In the genomic region with DNA sequence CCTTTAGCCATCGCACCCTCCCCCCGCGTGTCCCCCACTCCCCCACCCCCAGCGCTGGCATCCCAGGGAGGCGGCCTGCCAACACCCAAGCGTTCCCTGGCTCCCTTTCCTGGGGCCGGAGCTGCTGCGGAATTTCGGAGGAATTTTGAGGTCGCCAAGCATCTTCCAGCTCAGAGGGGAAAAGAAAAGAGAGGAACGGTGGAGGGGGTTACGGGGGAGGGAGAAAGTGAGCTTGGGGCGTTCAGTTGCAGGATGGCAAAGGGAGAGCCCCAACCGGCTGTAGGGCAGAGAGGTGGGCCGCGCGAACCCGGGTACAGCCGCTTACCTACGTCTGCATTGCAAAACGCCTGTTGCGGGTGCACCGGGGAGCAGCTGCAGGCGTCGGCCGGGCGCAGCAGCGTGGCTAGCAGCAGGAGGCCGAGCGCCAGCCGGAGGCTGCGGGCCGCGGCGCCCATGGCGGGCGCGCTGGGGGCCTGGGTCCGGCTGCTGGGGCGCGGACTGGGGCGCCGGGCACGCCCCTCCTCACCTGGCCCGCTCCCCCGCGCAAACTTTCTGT, we compare ENCODE assay signal across 8 mouse cellular contexts. TPM values are rescaled to one million over a fixed set of nuclear protein-coding genes. Genes with fewer than 3 reads are reported as not detected.
DNase-seq lines count a peak whose midpoint lies in the region; ATAC-seq and TF ChIP-seq lines count a peak whose summit lies in the region.

No protein-coding gene starts in this region.

- no peaks in the 10 kb centered on the region for H3K9me3 ChIP-seq in hindbrain, embryonic 10.5 days
- H3K9me3 ChIP-seq in liver, embryonic 16.5 days (replicated peaks; ENCODE audit: control insufficient read depth, low read length), result no peaks in the 10 kb centered on the region
- no peaks in the 10 kb centered on the region for H3K9me3 ChIP-seq in neural tube, embryonic 15.5 days (replicated peaks)

- peaks cover 6% of the 10 kb centered on the region for H3K27me3 ChIP-seq in hindbrain, embryonic 10.5 days (ENCODE audit: insufficient read depth, poor library complexity, severe bottlenecking)
- peaks cover 30% of the 10 kb centered on the region for H3K27me3 ChIP-seq in liver, embryonic 16.5 days (ENCODE audit: control insufficient read depth, insufficient read depth, low read depth, low read length)
- no peaks in the 10 kb centered on the region for H3K27me3 ChIP-seq in neural tube, embryonic 15.5 days (replicated peaks)

- peak overlapping the region; percentile 74 for H3K4me3 ChIP-seq in brown adipose tissue, adult 24 weeks (ENCODE audit: insufficient read depth, low read depth, low read length)
- H3K4me3 ChIP-seq in embryonic fibroblast, embryonic 13.5 days (ENCODE audit: insufficient read depth, low read length), result peak overlapping the region; percentile 74
- peak overlapping the region; percentile 75 for H3K4me3 ChIP-seq in hindbrain, embryonic 10.5 days
- H3K4me3 ChIP-seq in liver, embryonic 16.5 days (ENCODE audit: low read depth, low read length), result peak overlapping the region; percentile 59
- peak overlapping the region; percentile 84 for H3K4me3 ChIP-seq in neural tube, embryonic 15.5 days (replicated peaks)

- 0 out of 2 replicates have a peak, but pooled peaks cover 5% of the 10 kb centered on the region for H3K36me3 ChIP-seq in hindbrain, embryonic 10.5 days
- H3K36me3 ChIP-seq in liver, embryonic 16.5 days (ENCODE audit: control insufficient read depth, insufficient read depth), result no peaks in the 10 kb centered on the region
- H3K36me3 ChIP-seq in neural tube, embryonic 15.5 days, result no peaks in the 10 kb centered on the region

- WGBS in hindbrain, embryonic 10.5 days, result under 1% methylated on average over 47 of the region's 47 CpGs
- 1% methylated on average over 44 of the region's 47 CpGs for WGBS in liver, embryonic 16.5 days (ENCODE audit: insufficient replicate concordance)
- WGBS in neural tube, embryonic 15.5 days, result 0% methylated on average over 44 of the region's 47 CpGs

- peak; percentile 54 for DNase-seq in right cerebral cortex, postnatal 14 days
- no peak for DNase-seq in right cerebral cortex, adult 18-20 months
- DNase-seq in hindbrain, embryonic 10.5 days (ENCODE audit: low spot score), result peak; percentile 56
- no peak for DNase-seq in left cerebral cortex, postnatal 4 days

- peak overlapping the region; percentile 45; the same call in 1 of the 2 replicates for H3K9ac ChIP-seq in liver, embryonic 16.5 days (ENCODE audit: low read depth, low read length)
- H3K9ac ChIP-seq in neural tube, embryonic 15.5 days (replicated peaks), result peak overlapping the region; percentile 92

- H3K27ac ChIP-seq in brown adipose tissue, adult 24 weeks (replicated peaks; ENCODE audit: low read depth, low read length), result no peak overlapping the region
- peak overlapping the region; percentile 82 for H3K27ac ChIP-seq in embryonic fibroblast, embryonic 13.5 days (ENCODE audit: insufficient read depth, low read length)
- peak overlapping the region; percentile 96 for H3K27ac ChIP-seq in hindbrain, embryonic 10.5 days
- H3K27ac ChIP-seq in liver, embryonic 16.5 days (ENCODE audit: low read length), result no peak overlapping the region
- peak overlapping the region; percentile 88 for H3K27ac ChIP-seq in neural tube, embryonic 15.5 days (replicated peaks)

- H3K4me1 ChIP-seq in brown adipose tissue, adult 24 weeks (ENCODE audit: control insufficient read depth, insufficient read depth, insufficient read length, low read length), result no peaks in the 10 kb centered on the region
- peaks cover 22% of the 10 kb centered on the region; the same call in 1 of the 2 replicates for H3K4me1 ChIP-seq in embryonic fibroblast, embryonic 13.5 days (ENCODE audit: control insufficient read depth, insufficient read depth, low read length)
- H3K4me1 ChIP-seq in hindbrain, embryonic 10.5 days (replicated peaks), result peaks cover 37% of the 10 kb centered on the region
- no peaks in the 10 kb centered on the region; the same call in none of the 2 replicates for H3K4me1 ChIP-seq in liver, embryonic 16.5 days (ENCODE audit: control insufficient read depth, low read depth, low read length)
- peaks cover 41% of the 10 kb centered on the region for H3K4me1 ChIP-seq in neural tube, embryonic 15.5 days

- ATAC-seq in liver, embryonic 16.5 days (ENCODE audit: low read depth), result 0 out of 2 replicates have a peak, but pooled peaks have one; percentile 7
- ATAC-seq in neural tube, embryonic 15.5 days (ENCODE audit: low FRiP score), result peak; percentile 62

- peak overlapping the region; percentile 71 for H3K4me2 ChIP-seq in liver, embryonic 16.5 days (ENCODE audit: low read depth, low read length)
- peak overlapping the region; percentile 90 for H3K4me2 ChIP-seq in neural tube, embryonic 15.5 days

- intact Hi-C loops in left cerebral cortex, postnatal 4 days (cut with DNase I), result loop anchor here (5.0 kb wide), 1 partner anchor 37 kb away; no protein-coding TSS in a partner anchor

- no peak for TF ChIP-seq CTCF in embryonic fibroblast, embryonic 13.5 days (IDR thresholded peaks at IDR 0.05; ENCODE audit: borderline replicate concordance, insufficient read depth, low read length)

- TF ChIP-seq POLR2A in embryonic fibroblast, embryonic 13.5 days (IDR thresholded peaks at IDR 0.05; ENCODE audit: low read depth, low read length), result no peak

RNA-seq across cellular contexts. Expression of a gene that starts 0.8 kb away (rescaled TPM):
- polyA plus RNA-seq in brown adipose tissue, adult 24 weeks (2012; ENCODE audit: insufficient read depth, insufficient read length, missing spikeins), result 46.0 and 69.1 TPM in 2 replicates
- polyA plus RNA-seq in embryonic fibroblast, embryonic 13.5 days (2011; ENCODE audit: insufficient read length, low read depth, missing spikeins), result 967 and 1,083 TPM in 2 replicates
- polyA plus RNA-seq in hindbrain, embryonic 10.5 days (2016; fragmentation: Nextera tagmentation; extraction: Ambion mirVana), result 28.6 and 36.3 TPM in 2 replicates
- polyA plus RNA-seq in liver, embryonic 16.5 days (2015; fragmentation: Nextera tagmentation; extraction: Ambion mirVana), result 5.1 and 6.1 TPM in 2 replicates
- 84.6 and 86.6 TPM in 2 replicates for polyA plus RNA-seq in neural tube, embryonic 15.5 days (2015; fragmentation: Nextera tagmentation; extraction: Ambion mirVana)
- total RNA-seq in left cerebral cortex, postnatal 4 days (2021), result 100 to 1,000 TPM; 273 to 295 TPM

RNA-seq across cellular contexts. Expression of a gene that starts 12.4 kb away (rescaled TPM):
- not detected in 2 replicates for polyA plus RNA-seq in brown adipose tissue, adult 24 weeks (2012; ENCODE audit: insufficient read depth, insufficient read length, missing spikeins)
- 5.2 and 6.1 TPM in 2 replicates for polyA plus RNA-seq in embryonic fibroblast, embryonic 13.5 days (2011; ENCODE audit: insufficient read length, low read depth, missing spikeins)
- 0.19 and 0.21 TPM in 2 replicates for polyA plus RNA-seq in hindbrain, embryonic 10.5 days (2016; fragmentation: Nextera tagmentation; extraction: Ambion mirVana)
- not detected in 2 replicates for polyA plus RNA-seq in liver, embryonic 16.5 days (2015; fragmentation: Nextera tagmentation; extraction: Ambion mirVana)
- polyA plus RNA-seq in neural tube, embryonic 15.5 days (2015; fragmentation: Nextera tagmentation; extraction: Ambion mirVana), result 0.18 and 0.37 TPM in 2 replicates
- total RNA-seq in left cerebral cortex, postnatal 4 days (2021), result 1 to 10 TPM; 2.8 to 3.9 TPM

RNA-seq across cellular contexts. Expression of a gene that starts 47.2 kb away (rescaled TPM):
- 86.8 and 88.8 TPM in 2 replicates for polyA plus RNA-seq in brown adipose tissue, adult 24 weeks (2012; ENCODE audit: insufficient read depth, insufficient read length, missing spikeins)
- 116 and 144 TPM in 2 replicates for polyA plus RNA-seq in embryonic fibroblast, embryonic 13.5 days (2011; ENCODE audit: insufficient read length, low read depth, missing spikeins)
- 1.8 and 2.0 TPM in 2 replicates for polyA plus RNA-seq in hindbrain, embryonic 10.5 days (2016; fragmentation: Nextera tagmentation; extraction: Ambion mirVana)
- polyA plus RNA-seq in liver, embryonic 16.5 days (2015; fragmentation: Nextera tagmentation; extraction: Ambion mirVana), result 33.9 and 43.7 TPM in 2 replicates
- 3.6 and 20.7 TPM in 2 replicates for polyA plus RNA-seq in neural tube, embryonic 15.5 days (2015; fragmentation: Nextera tagmentation; extraction: Ambion mirVana)
- total RNA-seq in left cerebral cortex, postnatal 4 days (2021), result 1 to 10 TPM; 5.0 to 6.2 TPM

Comparison
In these comparisons a context has a peak if more than half of its experiments do, and no peak if none do; other contexts are left out.
1. DNase-seq: peak in right cerebral cortex, postnatal 14 days (single experiment) and hindbrain, embryonic 10.5 days (single experiment); none in right cerebral cortex, adult 18-20 months (single experiment) and left cerebral cortex, postnatal 4 days (single experiment).
2. H3K27ac ChIP-seq: peak in embryonic fibroblast, embryonic 13.5 days (single experiment), hindbrain, embryonic 10.5 days (single experiment) and neural tube, embryonic 15.5 days (single experiment); none in brown adipose tissue, adult 24 weeks (single experiment) and liver, embryonic 16.5 days (single experiment).
3. RNA of a gene that starts 0.8 kb away (polyA plus RNA-seq): 967 to 1,083 TPM in embryonic fibroblast, embryonic 13.5 days; 84.6 to 86.6 TPM in neural tube, embryonic 15.5 days, 46.0 to 69.1 TPM in brown adipose tissue, adult 24 weeks, 28.6 to 36.3 TPM in hindbrain, embryonic 10.5 days and 5.1 to 6.1 TPM in liver, embryonic 16.5 days; every median in the first group is over 10 times any median in the second.
4. Peak in every context shown above with its lines, with median percentiles within 50 percentile points of each other: H3K4me3 ChIP-seq.